In genomic region chr6:37730500-37731239, GRCm38 (mm10) we compare ENCODE assay signal across 13 mouse cellular contexts.
DNase-seq lines count a peak whose midpoint lies in the region; ATAC-seq lines count a peak whose summit lies in the region.
"Had no signal": no experiment of that assay in that cellular context is flagged by ENCODE, and none has a peak within 500 bp of the region (broad histone marks: within the 10 kb centered on the region; RNA-seq: fewer than 3 reads in every experiment).

No protein-coding gene starts in this region.

- no peaks in the 10 kb centered on the region for H3K9me3 ChIP-seq in heart, embryonic 11.5 days (replicated peaks; ENCODE audit: control insufficient read depth, low read length)
- no peaks in the 10 kb centered on the region for H3K9me3 ChIP-seq in midbrain, embryonic 10.5 days (replicated peaks)
- no peaks in the 10 kb centered on the region for H3K9me3 ChIP-seq in midbrain, embryonic 13.5 days
- H3K9me3 ChIP-seq in kidney, embryonic 16.5 days (ENCODE audit: low read length): no peaks in the 10 kb centered on the region

- no peaks in the 10 kb centered on the region for H3K27me3 ChIP-seq in heart, embryonic 11.5 days (ENCODE audit: control insufficient read depth, insufficient read depth, low read length)
- no peaks in the 10 kb centered on the region for H3K27me3 ChIP-seq in midbrain, embryonic 10.5 days (ENCODE audit: low read depth, poor library complexity, severe bottlenecking)
- no peaks in the 10 kb centered on the region for H3K27me3 ChIP-seq in midbrain, embryonic 13.5 days
- H3K27me3 ChIP-seq in kidney, embryonic 16.5 days (ENCODE audit: insufficient read depth, low read length): no peaks in the 10 kb centered on the region

- H3K9ac ChIP-seq in heart, embryonic 11.5 days (ENCODE audit: low read depth, low read length): no peak overlapping the region
- no peak overlapping the region for H3K9ac ChIP-seq in midbrain, embryonic 13.5 days (replicated peaks)
- H3K9ac ChIP-seq in kidney, embryonic 16.5 days (replicated peaks; ENCODE audit: low read length): no peak overlapping the region

- no peak for ATAC-seq in heart, embryonic 11.5 days (replicated peaks; ENCODE audit: insufficient number of reproducible peaks, low FRiP score, low TSS enrichment)
- no peak for ATAC-seq in midbrain, embryonic 13.5 days
- peak; percentile 46; the same call in 1 of the 2 replicates for ATAC-seq in kidney, embryonic 16.5 days (ENCODE audit: low FRiP score, low TSS enrichment)
- ATAC-seq: hindbrain, embryonic 16.5 days had no signal

- H3K4me2 ChIP-seq in heart, embryonic 11.5 days: no peak overlapping the region
- H3K4me2 ChIP-seq in midbrain, embryonic 13.5 days (replicated peaks): no peak overlapping the region
- 0 out of 2 replicates have a peak overlapping the region, but pooled peaks have one; percentile 10 for H3K4me2 ChIP-seq in kidney, embryonic 16.5 days (replicated peaks; ENCODE audit: low read depth, low read length)

- peaks cover 3% of the 10 kb centered on the region; the same call in 1 of the 2 replicates for H3K4me1 ChIP-seq in heart, embryonic 11.5 days (ENCODE audit: control insufficient read depth, insufficient read depth, low read length)
- H3K4me1 ChIP-seq in midbrain, embryonic 10.5 days: peaks cover 16% of the 10 kb centered on the region
- no peaks in the 10 kb centered on the region for H3K4me1 ChIP-seq in midbrain, embryonic 13.5 days (replicated peaks)
- peaks cover 11% of the 10 kb centered on the region for H3K4me1 ChIP-seq in kidney, embryonic 16.5 days (ENCODE audit: insufficient read depth, low read length)

- H3K27ac ChIP-seq in heart, embryonic 11.5 days (ENCODE audit: low read depth, low read length): no peak overlapping the region
- H3K27ac ChIP-seq in midbrain, embryonic 10.5 days (replicated peaks): peak overlapping the region; percentile 52; the same call in 1 of the 2 replicates
- H3K27ac ChIP-seq in midbrain, embryonic 13.5 days: no peak overlapping the region
- H3K27ac ChIP-seq in kidney, embryonic 16.5 days (ENCODE audit: low read length): peak overlapping the region; percentile 79
- H3K27ac ChIP-seq: layer of hippocampus, adult 2 months had no signal

- H3K36me3 ChIP-seq in heart, embryonic 11.5 days (ENCODE audit: control insufficient read depth, insufficient read depth, low read length): no peaks in the 10 kb centered on the region
- H3K36me3 ChIP-seq in midbrain, embryonic 10.5 days: no peaks in the 10 kb centered on the region
- no peaks in the 10 kb centered on the region for H3K36me3 ChIP-seq in midbrain, embryonic 13.5 days
- H3K36me3 ChIP-seq in kidney, embryonic 16.5 days (ENCODE audit: insufficient read depth, low read length): no peaks in the 10 kb centered on the region

- no peak overlapping the region for H3K4me3 ChIP-seq in heart, embryonic 11.5 days (ENCODE audit: low read depth, low read length)
- H3K4me3 ChIP-seq in midbrain, embryonic 10.5 days: no peak overlapping the region
- H3K4me3 ChIP-seq in midbrain, embryonic 13.5 days (replicated peaks): no peak overlapping the region
- H3K4me3 ChIP-seq in kidney, embryonic 16.5 days (ENCODE audit: low read length): no peak overlapping the region
- H3K4me3 ChIP-seq: layer of hippocampus, adult 2 months had no signal

- peak; percentile 81 for DNase-seq in heart, adult 11 months
- no peak for DNase-seq in midbrain, embryonic 10.5 days (ENCODE audit: low spot score)
- DNase-seq in mesoderm, embryonic 11.5 days (ENCODE audit: low read depth, low spot score): peak; percentile 32
- no peak for DNase-seq in right cerebral cortex, adult 2 months (ENCODE audit: low spot score in 2 of 2)
- no peak for DNase-seq in adrenal gland, postnatal 4 days (ENCODE audit: low spot score in 2 of 2)
- DNase-seq: cerebellum, postnatal 25 days; lung, postnatal 36 days; thymus, adult 2 months had no signal

- 70% methylated on average over 8 of the region's 8 CpGs for WGBS in heart, embryonic 11.5 days (ENCODE audit: insufficient replicate concordance)
- 66% methylated on average over 8 of the region's 8 CpGs for WGBS in midbrain, embryonic 10.5 days
- WGBS in midbrain, embryonic 13.5 days: 79% methylated on average over 8 of the region's 8 CpGs
- WGBS in kidney, embryonic 16.5 days: 59% methylated on average over 8 of the region's 8 CpGs

Comparison
In these comparisons a context has a peak if more than half of its experiments do, and no peak if none do; other contexts are left out.
1. H3K27ac ChIP-seq: peak in midbrain, embryonic 10.5 days (single experiment) and kidney, embryonic 16.5 days (single experiment); none in heart, embryonic 11.5 days (single experiment) and midbrain, embryonic 13.5 days (single experiment).
2. DNase-seq: peak in heart, adult 11 months (single experiment) and mesoderm, embryonic 11.5 days (single experiment); none in midbrain, embryonic 10.5 days (single experiment), right cerebral cortex, adult 2 months (0 of 2) and adrenal gland, postnatal 4 days (0 of 2).